Mouse (Mus musculus) forebrain, embryonic 10.5 days (tissue): Measurements from ENCODE around the gene Pdcd2l. TPM values are rescaled to one million over a fixed set of nuclear protein-coding genes. Genes with fewer than 3 reads are reported as not detected.

Source experiments
- DNase-seq: peaks from one replicate; pipeline ENCODE4 v3.0.0-alpha.2; 2017; ENCODE audit warnings: low spot score; ENCODE audit errors: extremely low spot score
- H3K27ac ChIP-seq: fragments of 300-500 bp; sonication (generic); 2 replicates; pipeline ENCODE4 v1.5.1; 2016; ENCODE audit warnings: mild to moderate bottlenecking
- H3K27me3 ChIP-seq: fragments of 300-500 bp; sonication (generic); 2 replicates; pipeline ENCODE4 v1.6.1; 2016; ENCODE audit warnings: mild to moderate bottlenecking; ENCODE audit not compliant: poor library complexity, severe bottlenecking
- H3K36me3 ChIP-seq: fragments of 300-500 bp; sonication (generic); replicated peaks from 2 replicates; pipeline ENCODE4 v1.6.1; 2016; ENCODE audit warnings: mild to moderate bottlenecking, moderate library complexity
- H3K4me1 ChIP-seq: fragments of 300-500 bp; sonication (generic); 2 replicates; pipeline ENCODE4 v1.6.1; 2016
- H3K4me3 ChIP-seq: fragments of 300-500 bp; sonication (generic); 2 replicates; pipeline ENCODE4 v1.5.1; 2016; ENCODE audit warnings: mild to moderate bottlenecking, moderate library complexity
- H3K9me3 ChIP-seq: fragments of 300-500 bp; sonication (generic); 2 replicates; pipeline ENCODE4 v1.6.1; 2016; ENCODE audit warnings: mild to moderate bottlenecking, moderate library complexity
- WGBS: fragments of 180-500 bp; shearing (Covaris S2); methylation state at CpG from one replicate; pipeline ENCODE4 v1.1.7; 2016; 5-methylcytosine and 5-hydroxymethylcytosine counted together
- polyA plus RNA-seq: library from polyadenylated mRNA; unstranded; fragments of >200 nt; fragmentation: Nextera tagmentation; extraction: Ambion mirVana; gene quantifications from 2 replicates; pipeline ENCODE4 v1.2.1, GENCODE M21; 2016

Gene Pdcd2l
- 74.9 and 81.9 TPM in 2 replicates for polyA plus RNA-seq

DNA sequence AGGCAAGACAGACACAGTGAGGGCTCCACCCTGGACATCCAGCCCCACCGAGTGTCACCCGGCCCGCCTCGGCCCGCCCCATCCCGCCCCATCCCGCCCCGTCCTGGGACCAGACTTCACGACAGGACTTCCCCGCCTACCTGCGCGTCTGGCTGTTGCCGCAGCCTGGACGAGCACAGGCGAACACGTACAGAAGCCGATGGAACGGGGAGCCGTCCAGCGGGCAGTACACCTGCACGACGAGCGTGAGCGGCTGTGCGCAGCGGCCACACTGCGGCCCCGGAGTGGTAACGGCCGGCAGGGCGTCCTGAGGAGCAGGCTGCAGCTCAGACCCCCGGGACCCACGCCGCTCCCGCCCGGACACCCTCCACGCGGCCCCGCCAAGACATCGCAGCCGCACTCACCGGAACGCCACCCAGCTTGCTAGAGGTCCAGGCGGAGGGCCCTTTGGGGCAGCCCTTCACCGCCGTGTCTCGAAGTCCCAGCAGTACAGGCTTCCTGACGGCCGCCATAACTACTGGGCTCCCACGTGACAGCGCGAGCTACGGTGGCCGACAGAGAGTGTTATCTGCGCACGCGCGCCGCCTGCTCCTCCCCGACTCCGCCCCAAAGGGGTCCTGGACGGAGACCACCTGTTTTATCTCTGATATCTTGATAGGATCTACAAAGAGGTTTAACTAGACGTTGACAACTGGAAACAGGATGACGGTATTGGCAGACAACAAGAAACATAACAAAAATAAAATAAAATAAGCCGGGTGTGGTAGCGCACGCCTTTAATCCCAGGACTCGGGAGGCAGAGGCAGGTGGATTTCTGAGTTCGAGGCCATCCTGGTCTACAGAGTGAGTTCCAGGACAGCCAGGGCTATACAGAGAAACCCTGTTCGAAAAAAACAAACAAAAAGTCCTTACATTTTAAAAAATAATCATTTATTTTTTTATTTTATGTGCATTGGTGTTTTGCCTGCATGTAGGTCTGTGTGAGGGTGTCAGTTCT is at the start of gene Pdcd2l:
Pdcd2l (minus strand) TSS at position 530 of the 997 bp plus-strand sequence.
- 3% methylated on average over 70 of the region's 70 CpGs for WGBS
- Histone ChIP-seq H3K27ac (peak within 1 kb of the TSS; percentile 92), H3K9me3 (0 out of 2 replicates have a peak, but pooled peaks cover 5% of the 10 kb centered on the region), H3K27me3 (no peaks in the 10 kb centered on the region), H3K4me3 (peak within 1 kb of the TSS; percentile 98), H3K36me3 (peaks cover 43% of the 10 kb centered on the region), H3K4me1 (peaks cover 9% of the 10 kb centered on the region)
- DNase-seq: peak; percentile 94

DNA sequence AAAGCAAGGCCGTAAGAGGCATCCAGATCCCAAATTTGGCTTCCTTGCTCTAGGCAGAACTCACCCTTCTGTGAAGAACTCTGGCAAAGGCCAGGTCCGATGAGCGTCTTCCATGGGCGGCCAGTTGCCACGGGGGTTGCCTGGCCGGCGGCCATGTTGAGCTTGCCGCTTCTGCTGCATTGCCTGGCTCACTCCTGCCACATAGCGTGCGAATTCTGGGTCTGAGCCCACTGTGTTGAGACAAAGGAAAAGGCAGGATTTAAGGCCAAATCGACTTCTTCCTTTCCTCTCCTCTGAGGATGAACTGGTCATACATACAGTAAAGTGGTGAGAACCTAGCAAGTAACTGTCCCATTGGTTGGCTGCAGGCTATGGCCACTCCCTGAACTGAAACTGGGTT is 45.7 kb upstream of the Pdcd2l start:
- no peaks in the 10 kb centered on the region for H3K9me3 ChIP-seq
- peaks cover 80% of the 10 kb centered on the region for H3K36me3 ChIP-seq
- H3K27ac ChIP-seq: no peak overlapping the region
- WGBS: 91% methylated on average over 11 of the region's 11 CpGs
- no peak overlapping the region for H3K4me3 ChIP-seq
- H3K4me1 ChIP-seq: no peaks in the 10 kb centered on the region
- no peaks in the 10 kb centered on the region for H3K27me3 ChIP-seq
- DNase-seq: no peak

DNA sequence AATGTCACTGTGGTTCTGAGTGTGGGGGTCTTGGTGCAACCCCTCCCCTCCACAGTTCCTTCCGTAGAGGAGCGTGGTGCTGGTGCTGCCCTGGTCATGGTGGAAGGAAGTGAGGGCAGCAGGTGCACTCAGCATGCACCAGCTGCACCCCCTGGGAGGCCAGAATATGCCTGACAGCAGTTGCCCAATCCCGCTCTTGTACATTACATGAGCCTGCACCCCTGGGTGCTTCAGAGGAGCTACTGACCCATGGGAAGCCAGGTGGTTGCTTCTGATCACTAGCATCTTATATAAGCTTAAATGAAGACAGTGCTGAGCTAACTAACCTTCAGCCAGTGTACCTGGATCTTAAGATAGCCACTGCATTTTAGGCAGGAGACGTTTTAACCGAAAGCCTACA is 41.6 kb upstream of the Pdcd2l start:
- 89% methylated on average over 5 of the region's 5 CpGs for WGBS
- peaks cover 62% of the 10 kb centered on the region for H3K36me3 ChIP-seq

DNA sequence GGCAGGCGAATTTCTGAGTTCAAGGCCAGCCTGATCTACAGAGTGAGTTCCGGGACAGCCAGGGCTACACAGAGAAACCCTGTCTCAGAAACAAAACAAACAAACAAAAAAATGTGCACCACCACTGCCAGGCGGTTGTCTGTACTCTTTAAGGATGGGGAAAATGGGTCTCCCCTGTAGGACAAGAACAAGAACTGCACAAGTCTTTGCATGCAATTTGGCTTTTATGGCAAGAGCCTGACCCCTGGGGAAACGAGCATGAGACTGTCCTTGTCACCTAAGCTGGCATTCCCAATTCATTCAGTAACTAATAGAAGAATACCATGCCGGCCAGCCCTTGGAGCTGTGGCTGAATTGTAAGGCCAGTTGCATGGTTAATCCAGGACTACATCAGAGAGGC is 39.1 kb upstream of the Pdcd2l start:
- Histone ChIP-seq H3K36me3 (peaks cover 45% of the 10 kb centered on the region), H3K9me3 (no peaks in the 10 kb centered on the region), H3K4me3 (no peak overlapping the region), H3K27ac (no peak overlapping the region), H3K27me3 (no peaks in the 10 kb centered on the region), H3K4me1 (peaks cover 24% of the 10 kb centered on the region)
- 90% methylated on average over 5 of the region's 5 CpGs for WGBS
- DNase-seq: no peak

More for the DNA sequence above, 41.6 kb upstream of the Pdcd2l start:
- Histone ChIP-seq H3K27me3 (no peaks in the 10 kb centered on the region), H3K27ac (no peak overlapping the region), H3K9me3 (no peaks in the 10 kb centered on the region), H3K4me3 (no peak overlapping the region), H3K4me1 (peaks cover 16% of the 10 kb centered on the region)
- DNase-seq: no peak

DNA sequence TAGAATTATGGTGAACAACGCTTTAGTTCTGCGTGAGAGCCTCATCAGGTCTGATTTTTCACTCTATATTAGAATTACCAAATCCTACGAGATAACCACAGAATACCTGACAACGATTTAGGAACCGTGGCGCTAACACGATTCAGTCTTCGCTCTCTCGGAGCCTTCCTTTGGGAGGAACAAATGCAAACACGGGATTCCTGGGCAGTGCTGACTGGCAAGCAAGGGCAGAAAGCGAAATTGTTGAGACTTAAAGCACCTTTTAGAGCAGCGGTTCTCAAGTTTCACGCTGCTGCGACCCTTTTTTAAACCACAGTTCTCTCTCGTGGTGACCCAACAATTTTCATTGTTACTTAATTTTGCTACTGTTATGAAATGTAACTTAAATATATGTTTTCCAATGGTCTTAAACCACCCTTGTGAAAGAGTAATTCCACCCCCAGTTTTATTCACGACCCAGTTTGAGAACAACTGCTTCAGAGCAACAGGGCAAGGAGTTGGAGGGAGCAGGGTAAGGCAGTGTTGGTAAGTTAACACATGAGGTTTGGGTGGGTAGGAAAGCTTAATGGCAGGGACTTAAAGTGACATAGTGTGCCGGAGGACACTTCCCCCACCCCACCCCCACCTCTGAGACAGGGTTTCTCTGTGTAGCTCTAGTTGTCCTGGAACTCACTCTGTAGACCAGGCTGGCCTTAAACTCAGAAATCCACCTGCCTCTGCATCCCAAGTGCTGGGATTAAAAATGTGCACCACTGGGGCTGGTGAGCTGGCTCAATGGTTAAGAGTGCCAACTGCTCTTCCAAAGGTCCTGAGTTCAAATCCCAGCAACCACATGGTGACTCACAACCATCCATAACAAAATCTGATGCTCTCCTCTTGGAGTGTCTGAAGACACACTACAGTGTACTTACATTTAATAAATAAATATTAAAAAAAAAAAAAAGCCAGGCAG is 38.4 kb upstream of the Pdcd2l start:
- Histone ChIP-seq H3K4me3 (peak overlapping the region; percentile 52), H3K9me3 (no peaks in the 10 kb centered on the region), H3K27me3 (no peaks in the 10 kb centered on the region), H3K27ac (peak overlapping the region; percentile 94), H3K4me1 (peaks cover 28% of the 10 kb centered on the region), H3K36me3 (peaks cover 39% of the 10 kb centered on the region)
- 3% methylated on average over 17 of the region's 17 CpGs for WGBS
- DNase-seq: no peak

DNA sequence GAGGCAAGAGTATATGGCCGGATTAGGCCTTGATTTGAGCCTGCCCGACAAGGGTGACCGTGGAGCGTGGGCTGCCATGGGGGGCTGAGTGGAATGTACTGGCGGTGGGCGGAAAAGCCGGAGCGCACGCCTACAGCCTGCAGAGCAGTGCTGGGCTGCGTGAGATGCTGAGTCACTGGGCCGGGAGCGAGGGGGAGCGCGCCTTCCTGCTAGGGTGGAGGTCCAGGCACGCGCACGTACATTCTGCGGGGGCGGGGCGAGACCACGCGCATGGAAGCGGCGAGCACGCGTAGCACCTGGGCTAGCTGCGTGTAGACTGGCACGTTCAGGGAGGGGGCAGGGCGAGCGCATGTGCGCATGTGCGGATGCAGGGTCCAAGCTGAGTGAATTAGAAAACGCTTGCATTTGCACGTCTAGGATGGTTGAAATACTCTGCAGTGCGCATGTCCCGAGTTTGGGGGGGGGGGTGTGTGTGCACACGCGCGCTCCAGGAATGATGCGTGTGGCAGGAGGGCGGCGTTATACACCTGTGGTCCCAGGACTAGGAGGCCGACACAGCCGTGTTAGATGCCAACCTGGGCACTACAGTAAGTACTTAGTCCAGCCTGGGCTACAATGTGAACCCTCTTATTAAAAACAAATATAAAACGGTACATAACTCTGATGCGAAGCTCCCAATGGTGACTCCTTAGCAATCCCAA is 37.6 kb upstream of the Pdcd2l start:
- H3K4me3 ChIP-seq: peak overlapping the region; percentile 52
- peaks cover 35% of the 10 kb centered on the region for H3K4me1 ChIP-seq
- no peaks in the 10 kb centered on the region for H3K27me3 ChIP-seq
- WGBS: under 1% methylated on average over 46 of the region's 46 CpGs
- peaks cover 31% of the 10 kb centered on the region for H3K36me3 ChIP-seq
- no peaks in the 10 kb centered on the region for H3K9me3 ChIP-seq
- peak; percentile 100 for DNase-seq
- peak overlapping the region; percentile 94 for H3K27ac ChIP-seq

DNA sequence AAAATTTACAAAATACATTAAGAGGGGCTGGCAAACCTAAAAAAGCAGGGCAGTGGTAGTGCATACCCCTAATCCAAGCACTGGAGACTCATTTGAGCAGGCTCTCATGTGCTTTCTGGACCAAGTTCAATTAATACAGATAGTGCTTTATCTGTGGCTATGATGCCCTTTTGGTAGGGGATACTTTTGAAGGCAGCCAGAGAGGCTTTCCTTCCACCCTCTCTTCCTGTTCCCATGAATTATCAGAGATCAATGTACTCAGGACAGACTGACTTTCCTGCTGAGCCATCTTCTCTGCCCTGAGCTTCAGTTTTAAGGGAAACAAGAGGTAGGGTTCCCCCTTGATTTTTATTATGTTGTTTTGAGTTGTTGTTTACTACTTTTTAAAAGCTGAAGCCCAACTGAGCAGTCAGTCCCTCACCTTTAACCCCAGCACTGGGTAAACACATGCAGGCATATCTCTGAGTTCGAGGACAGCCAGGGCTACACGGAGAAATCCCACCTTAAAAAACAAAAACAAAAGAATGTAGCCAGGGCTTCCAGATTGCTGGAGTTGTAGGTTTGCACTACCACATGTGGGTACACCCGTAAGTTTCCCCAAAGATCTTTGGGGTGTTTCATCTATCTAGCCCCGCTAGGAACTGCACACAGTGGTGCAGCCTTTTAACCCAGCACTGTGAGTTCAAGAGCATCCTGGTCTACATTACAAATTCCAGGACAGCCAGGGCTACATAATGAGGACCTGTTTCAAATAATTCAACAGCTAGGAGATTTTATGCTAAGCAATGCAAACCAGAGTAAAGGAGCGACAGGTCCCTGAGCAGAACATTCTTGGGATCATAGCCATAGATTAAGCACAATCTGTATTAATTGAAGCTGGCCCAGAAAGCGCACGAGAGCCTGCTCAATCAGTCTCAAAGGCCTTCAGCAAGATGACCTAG is 36.6 kb upstream of the Pdcd2l start:
- peak overlapping the region; percentile 94 for H3K27ac ChIP-seq
- DNase-seq: no peak
- 46% methylated on average over 7 of the region's 7 CpGs for WGBS
- peaks cover 45% of the 10 kb centered on the region for H3K4me1 ChIP-seq
- peak overlapping the region; percentile 52 for H3K4me3 ChIP-seq
- no peaks in the 10 kb centered on the region for H3K9me3 ChIP-seq
- peaks cover 30% of the 10 kb centered on the region for H3K36me3 ChIP-seq
- no peaks in the 10 kb centered on the region for H3K27me3 ChIP-seq

DNA sequence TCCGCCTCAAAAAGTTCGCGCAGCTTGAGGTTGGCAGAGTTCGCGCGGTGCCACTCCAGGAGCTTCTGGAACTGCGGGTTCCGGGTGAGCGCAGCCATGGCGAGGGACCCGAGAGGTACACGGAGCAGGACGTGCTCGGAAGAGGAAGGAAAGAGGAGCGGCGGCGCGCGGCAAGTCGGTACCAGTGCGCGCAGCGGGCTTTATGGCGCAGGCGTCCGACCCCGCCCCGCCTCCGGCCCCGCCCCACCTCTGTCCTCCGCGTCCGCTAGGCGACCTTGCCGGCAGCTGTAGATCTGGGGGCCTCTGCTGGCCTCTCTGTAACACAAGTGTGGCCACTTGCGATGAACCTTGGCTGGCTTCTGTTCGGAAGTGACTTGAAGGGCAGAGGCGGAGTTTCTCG is 33.7 kb upstream of the Pdcd2l start, which contains the start of gene Gpi1:
Gpi1 (minus strand) TSS at position 221 of the 400 bp plus-strand sequence.
- H3K4me3 ChIP-seq: peak within 1 kb of the TSS; percentile 87
- H3K27me3 ChIP-seq: no peaks in the 10 kb centered on the region
- H3K4me1 ChIP-seq: peaks cover 63% of the 10 kb centered on the region
- peak; percentile 91 for DNase-seq
- under 1% methylated on average over 34 of the region's 39 CpGs for WGBS
- H3K9me3 ChIP-seq: no peaks in the 10 kb centered on the region
- H3K36me3 ChIP-seq: peaks cover 39% of the 10 kb centered on the region
- peak within 1 kb of the TSS; percentile 97 for H3K27ac ChIP-seq

DNA sequence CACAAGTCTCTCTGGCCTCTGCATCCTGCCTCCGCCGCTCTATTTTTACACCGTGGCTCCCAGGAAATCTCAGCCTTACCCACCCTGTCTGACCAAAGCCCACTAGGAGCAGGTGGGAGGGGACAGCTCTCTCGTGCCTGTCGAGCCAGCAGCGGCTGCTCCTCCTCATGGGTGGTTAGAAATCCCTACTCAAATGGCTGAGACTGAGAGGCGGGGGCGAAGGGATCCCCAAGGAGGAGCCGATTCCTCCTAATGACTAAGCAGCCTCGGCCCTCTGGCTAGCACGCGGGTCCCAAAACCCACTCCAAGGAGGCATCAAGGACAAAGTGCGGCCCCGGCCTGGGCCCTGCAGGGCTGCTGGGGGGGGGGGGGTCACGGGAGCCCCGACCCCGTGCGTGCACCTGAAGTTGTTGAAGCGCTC is 33.2 kb upstream of the Pdcd2l start:
- DNase-seq: no peak
- peak overlapping the region; percentile 87 for H3K4me3 ChIP-seq
- peak overlapping the region; percentile 97 for H3K27ac ChIP-seq
- WGBS: under 1% methylated on average over 19 of the region's 19 CpGs
- no peaks in the 10 kb centered on the region for H3K9me3 ChIP-seq
- peaks cover 43% of the 10 kb centered on the region for H3K36me3 ChIP-seq
- H3K4me1 ChIP-seq: peaks cover 59% of the 10 kb centered on the region
- no peaks in the 10 kb centered on the region for H3K27me3 ChIP-seq

DNA sequence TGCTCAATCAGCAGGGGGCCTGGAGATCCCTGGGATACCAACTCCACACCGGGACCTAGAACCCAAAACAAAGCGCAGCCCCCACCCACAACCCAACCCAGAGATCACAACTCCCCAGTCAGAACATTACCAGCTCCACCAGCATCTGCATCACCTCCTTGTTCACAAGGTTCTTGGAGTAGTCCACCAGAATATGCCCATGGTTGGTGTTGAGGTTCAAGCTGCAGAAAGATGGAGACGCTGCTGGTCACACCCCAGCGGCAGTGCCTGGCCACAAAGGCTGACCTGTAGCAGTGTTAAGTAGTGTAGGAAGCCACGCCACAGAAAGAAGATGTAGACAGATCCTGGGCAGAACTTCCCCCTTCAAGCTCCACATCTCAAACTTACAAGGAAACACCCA is 32.7 kb upstream of the Pdcd2l start:
- peak overlapping the region; percentile 97 for H3K27ac ChIP-seq
- peaks cover 57% of the 10 kb centered on the region for H3K4me1 ChIP-seq
- H3K36me3 ChIP-seq: peaks cover 49% of the 10 kb centered on the region
- H3K9me3 ChIP-seq: no peaks in the 10 kb centered on the region
- H3K4me3 ChIP-seq: peak overlapping the region; percentile 87
- H3K27me3 ChIP-seq: no peaks in the 10 kb centered on the region
- 20% methylated on average over 5 of the region's 5 CpGs for WGBS
- DNase-seq: no peak

DNA sequence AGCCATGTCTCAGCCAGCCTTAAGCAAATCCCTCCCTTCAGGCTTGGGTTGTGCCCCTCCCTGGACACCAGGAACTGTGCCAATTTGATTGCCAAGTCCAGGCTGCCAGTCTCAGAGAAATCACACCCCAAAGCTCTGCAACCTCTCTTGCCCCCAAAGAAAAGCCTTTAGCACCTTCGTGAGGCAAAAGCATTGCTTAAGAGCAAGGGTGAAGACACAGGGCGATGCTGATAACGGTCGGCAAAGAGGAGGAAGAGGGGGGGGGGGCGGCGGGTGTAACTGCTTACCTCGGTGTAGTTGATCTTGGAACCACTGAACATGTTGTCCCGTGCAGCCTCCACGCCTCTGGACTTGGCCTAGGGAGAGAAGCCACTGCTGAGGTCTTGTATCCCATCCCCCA is 32.2 kb upstream of the Pdcd2l start:
- DNase-seq: no peak
- peak overlapping the region; percentile 97 for H3K27ac ChIP-seq
- H3K4me3 ChIP-seq: peak overlapping the region; percentile 87
- H3K4me1 ChIP-seq: peaks cover 53% of the 10 kb centered on the region
- no peaks in the 10 kb centered on the region for H3K27me3 ChIP-seq
- no peaks in the 10 kb centered on the region for H3K9me3 ChIP-seq
- 75% methylated on average over 8 of the region's 9 CpGs for WGBS
- H3K36me3 ChIP-seq: peaks cover 54% of the 10 kb centered on the region
